Mouse (Mus musculus): Measurements from ENCODE around the gene Anks1b. TPM values are rescaled to one million over a fixed set of nuclear protein-coding genes. Genes with fewer than 3 reads are reported as not detected.
A peak's percentile ranks its signal among the peaks of the same experiment; 100 is the strongest.

The Anks1b gene
- polyA plus RNA-seq, 1 experiment from 2014 or later, result 2.9 TPM

GRCm38 (mm10) chr10:89872501-89873145 is 686 bp upstream of the Anks1b start:
- peaks cover 17% of the 10 kb centered on the region for H3K4me1 ChIP-seq
- no peak overlapping the region for H3K27ac ChIP-seq
- peak overlapping the region; percentile 63 for H3K4me3 ChIP-seq
- H3K9me3 ChIP-seq, result no peaks in the 10 kb centered on the region
- no peaks in the 10 kb centered on the region for H3K36me3 ChIP-seq
- H3K9ac ChIP-seq, result peak overlapping the region; percentile 26; the same call in 1 of the 2 replicates
- peak overlapping the region; percentile 94 for H3K4me2 ChIP-seq
- ATAC-seq (ENCODE audit: insufficient number of reproducible peaks, low FRiP score, low TSS enrichment, low read depth), result peak; percentile 79
- WGBS, result under 1% methylated on average over 29 of the region's 56 CpGs
- H3K27me3 ChIP-seq, result peaks cover 13% of the 10 kb centered on the region

GRCm38 (mm10) chr10:89874036-89874435 is 727 bp downstream of the Anks1b start:
- ATAC-seq (ENCODE audit: insufficient number of reproducible peaks, low FRiP score, low TSS enrichment, low read depth), result no peak
- Histone ChIP-seq H3K27me3 (peaks cover 13% of the 10 kb centered on the region), H3K36me3 (no peaks in the 10 kb centered on the region), H3K27ac (no peak overlapping the region), H3K9ac (no peak overlapping the region), H3K4me3 (peak overlapping the region; percentile 63), H3K4me2 (peak overlapping the region; percentile 94), H3K9me3 (no peaks in the 10 kb centered on the region), H3K4me1 (peaks cover 17% of the 10 kb centered on the region)
- WGBS, result 11% methylated on average over 8 of the region's 8 CpGs

GRCm38 (mm10) chr10:89883561-89883960 is 10.3 kb downstream of the Anks1b start:
- Histone ChIP-seq H3K4me1 (no peaks in the 10 kb centered on the region), H3K4me3 (no peak overlapping the region), H3K27ac (no peak overlapping the region), H3K36me3 (no peaks in the 10 kb centered on the region), H3K27me3 (no peaks in the 10 kb centered on the region), H3K9ac (no peak overlapping the region), H3K9me3 (no peaks in the 10 kb centered on the region), H3K4me2 (no peak overlapping the region)
- ATAC-seq (ENCODE audit: insufficient number of reproducible peaks, low FRiP score, low TSS enrichment, low read depth), result no peak
- 84% methylated on average over 8 of the region's 8 CpGs for WGBS

GRCm38 (mm10) chr10:89902720-89903337 is 29.5 kb downstream of the Anks1b start:
- no peaks in the 10 kb centered on the region for H3K4me1 ChIP-seq
- no peaks in the 10 kb centered on the region for H3K9me3 ChIP-seq
- no peaks in the 10 kb centered on the region for H3K36me3 ChIP-seq
- ATAC-seq (ENCODE audit: insufficient number of reproducible peaks, low FRiP score, low TSS enrichment, low read depth), result no peak
- WGBS, result 64% methylated on average over 7 of the region's 7 CpGs
- no peak overlapping the region for H3K4me3 ChIP-seq
- H3K27ac ChIP-seq, result no peak overlapping the region
- no peak overlapping the region for H3K4me2 ChIP-seq
- no peaks in the 10 kb centered on the region for H3K27me3 ChIP-seq
- H3K9ac ChIP-seq, result no peak overlapping the region

- WGBS, result 65% methylated on average over 4 of the region's 4 CpGs
- H3K27ac ChIP-seq, result no peak overlapping the region
- no peaks in the 10 kb centered on the region for H3K27me3 ChIP-seq
- H3K4me3 ChIP-seq, result no peak overlapping the region
- no peaks in the 10 kb centered on the region for H3K9me3 ChIP-seq
- no peak for ATAC-seq (ENCODE audit: insufficient number of reproducible peaks, low FRiP score, low TSS enrichment, low read depth)
- H3K9ac ChIP-seq, result no peak overlapping the region
- no peaks in the 10 kb centered on the region for H3K36me3 ChIP-seq
- no peak overlapping the region for H3K4me2 ChIP-seq
- H3K4me1 ChIP-seq, result no peaks in the 10 kb centered on the region
Observed at GRCm38 (mm10) chr10:89911889-89912288, 38.6 kb downstream of the Anks1b start.

- no peak for ATAC-seq (ENCODE audit: insufficient number of reproducible peaks, low FRiP score, low TSS enrichment, low read depth)
- Histone ChIP-seq H3K27ac (no peak overlapping the region), H3K9me3 (no peaks in the 10 kb centered on the region), H3K4me2 (no peak overlapping the region), H3K4me3 (no peak overlapping the region), H3K36me3 (no peaks in the 10 kb centered on the region), H3K27me3 (no peaks in the 10 kb centered on the region), H3K9ac (no peak overlapping the region), H3K4me1 (no peaks in the 10 kb centered on the region)
Observed at GRCm38 (mm10) chr10:89913174-89913573, 39.9 kb downstream of the Anks1b start.

- no peak overlapping the region for H3K4me2 ChIP-seq
- H3K27ac ChIP-seq, result no peak overlapping the region
- H3K9ac ChIP-seq, result no peak overlapping the region
- ATAC-seq (ENCODE audit: insufficient number of reproducible peaks, low FRiP score, low TSS enrichment, low read depth), result no peak
- H3K4me3 ChIP-seq, result no peak overlapping the region
- no peaks in the 10 kb centered on the region for H3K36me3 ChIP-seq
- no peaks in the 10 kb centered on the region for H3K27me3 ChIP-seq
- 68% methylated on average over 1 of the region's 1 CpGs for WGBS
- H3K9me3 ChIP-seq, result no peaks in the 10 kb centered on the region
- H3K4me1 ChIP-seq, result no peaks in the 10 kb centered on the region
Observed at GRCm38 (mm10) chr10:89917141-89917540, 43.8 kb downstream of the Anks1b start.

- WGBS, result 75% methylated on average over 4 of the region's 4 CpGs
- Histone ChIP-seq H3K27ac (no peak overlapping the region), H3K9me3 (no peaks in the 10 kb centered on the region), H3K9ac (no peak overlapping the region), H3K27me3 (no peaks in the 10 kb centered on the region), H3K4me3 (no peak overlapping the region), H3K4me1 (no peaks in the 10 kb centered on the region), H3K4me2 (no peak overlapping the region), H3K36me3 (no peaks in the 10 kb centered on the region)
- ATAC-seq (ENCODE audit: insufficient number of reproducible peaks, low FRiP score, low TSS enrichment, low read depth), result no peak
Observed at GRCm38 (mm10) chr10:89921965-89922364, 48.7 kb downstream of the Anks1b start.

GRCm38 (mm10) chr10:89942180-89942579 is 68.9 kb downstream of the Anks1b start:
- Histone ChIP-seq H3K9me3 (no peaks in the 10 kb centered on the region), H3K36me3 (no peaks in the 10 kb centered on the region), H3K27ac (no peak overlapping the region), H3K4me2 (no peak overlapping the region), H3K9ac (no peak overlapping the region), H3K27me3 (no peaks in the 10 kb centered on the region), H3K4me3 (no peak overlapping the region), H3K4me1 (no peaks in the 10 kb centered on the region)
- no peak for ATAC-seq (ENCODE audit: insufficient number of reproducible peaks, low FRiP score, low TSS enrichment, low read depth)
- 66% methylated on average over 4 of the region's 4 CpGs for WGBS

- H3K9me3 ChIP-seq, result no peaks in the 10 kb centered on the region
- H3K27ac ChIP-seq, result no peak overlapping the region
- H3K27me3 ChIP-seq, result no peaks in the 10 kb centered on the region
- no peak for ATAC-seq (ENCODE audit: insufficient number of reproducible peaks, low FRiP score, low TSS enrichment, low read depth)
- no peak overlapping the region for H3K4me3 ChIP-seq
- no peak overlapping the region for H3K9ac ChIP-seq
- no peaks in the 10 kb centered on the region for H3K4me1 ChIP-seq
- WGBS, result 97% methylated on average over 1 of the region's 1 CpGs
- no peaks in the 10 kb centered on the region for H3K36me3 ChIP-seq
- H3K4me2 ChIP-seq, result no peak overlapping the region
Observed at GRCm38 (mm10) chr10:89946636-89947349, 73.5 kb downstream of the Anks1b start.

GRCm38 (mm10) chr10:89974361-89974760 is 101.1 kb downstream of the Anks1b start:
- Histone ChIP-seq H3K36me3 (no peaks in the 10 kb centered on the region), H3K9ac (no peak overlapping the region), H3K4me1 (no peaks in the 10 kb centered on the region), H3K27me3 (no peaks in the 10 kb centered on the region), H3K9me3 (no peaks in the 10 kb centered on the region), H3K27ac (no peak overlapping the region), H3K4me2 (no peak overlapping the region), H3K4me3 (no peak overlapping the region)
- no peak for ATAC-seq (ENCODE audit: insufficient number of reproducible peaks, low FRiP score, low TSS enrichment, low read depth)
- WGBS, result 81% methylated on average over 4 of the region's 4 CpGs

GRCm38 (mm10) chr10:89975431-89975841 is 102.1 kb downstream of the Anks1b start:
- Histone ChIP-seq H3K9ac (no peak overlapping the region), H3K27ac (no peak overlapping the region), H3K4me3 (no peak overlapping the region), H3K4me1 (no peaks in the 10 kb centered on the region), H3K4me2 (no peak overlapping the region), H3K27me3 (no peaks in the 10 kb centered on the region), H3K36me3 (no peaks in the 10 kb centered on the region), H3K9me3 (no peaks in the 10 kb centered on the region)
- WGBS, result 58% methylated on average over 3 of the region's 3 CpGs
- no peak for ATAC-seq (ENCODE audit: insufficient number of reproducible peaks, low FRiP score, low TSS enrichment, low read depth)
